Mouse (Mus musculus) mesoderm, embryonic 11.5 days (tissue): ENCODE measurements around the gene Atp1b1.

ENCODE experiments used
- DNase-seq: peaks from one replicate; pipeline ENCODE4 v3.0.0-alpha.2; 2012; ENCODE audit warnings: low read depth, low spot score

Gene Atp1b1

GRCm38 (mm10) chr1:164395131-164395780 is 62.9 kb downstream of the Atp1b1 start:
- DNase-seq: no peak

DNA sequence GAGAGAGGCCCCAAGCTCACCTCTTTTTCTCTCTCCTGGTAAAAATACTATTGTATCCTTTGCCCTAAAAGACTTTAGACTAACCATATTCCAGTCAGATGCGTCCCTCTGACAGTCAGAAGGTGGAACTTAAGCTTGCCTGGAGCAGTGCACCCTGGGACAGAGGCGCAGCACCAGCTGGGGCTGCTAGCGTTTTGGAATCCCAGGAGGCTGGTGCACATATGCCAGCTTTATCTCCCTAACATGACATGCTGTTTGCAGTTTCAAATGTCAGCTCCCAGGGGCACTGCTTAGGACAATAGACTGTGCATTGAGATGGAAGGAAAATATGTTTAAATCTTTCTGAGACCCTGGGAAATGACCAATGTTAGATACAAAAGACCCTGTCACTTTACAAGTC is 66.0 kb downstream of the Atp1b1 start:
- peak; percentile 68 for DNase-seq

DNA sequence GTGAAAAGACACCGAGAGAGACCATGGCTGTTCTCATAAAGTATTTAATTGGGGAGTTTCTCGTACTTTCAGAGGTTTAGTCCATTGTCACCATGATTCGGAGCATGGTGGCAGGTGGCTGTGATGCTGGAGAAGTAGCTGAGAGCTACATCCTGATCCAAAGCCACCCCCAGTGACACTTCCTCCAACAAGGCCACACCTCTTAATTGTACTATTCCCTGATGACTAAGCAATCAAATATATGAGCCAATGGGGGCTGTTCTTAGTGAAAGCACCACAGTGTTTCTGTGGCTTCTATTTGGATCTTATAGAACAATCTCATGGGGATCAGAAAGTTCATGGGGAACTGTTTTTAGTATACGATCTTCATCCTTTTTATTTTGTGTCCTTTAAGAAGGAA is 68.4 kb downstream of the Atp1b1 start:
- DNase-seq: no peak
